8 mouse cellular contexts compared by ENCODE assay signal in the genomic region with DNA sequence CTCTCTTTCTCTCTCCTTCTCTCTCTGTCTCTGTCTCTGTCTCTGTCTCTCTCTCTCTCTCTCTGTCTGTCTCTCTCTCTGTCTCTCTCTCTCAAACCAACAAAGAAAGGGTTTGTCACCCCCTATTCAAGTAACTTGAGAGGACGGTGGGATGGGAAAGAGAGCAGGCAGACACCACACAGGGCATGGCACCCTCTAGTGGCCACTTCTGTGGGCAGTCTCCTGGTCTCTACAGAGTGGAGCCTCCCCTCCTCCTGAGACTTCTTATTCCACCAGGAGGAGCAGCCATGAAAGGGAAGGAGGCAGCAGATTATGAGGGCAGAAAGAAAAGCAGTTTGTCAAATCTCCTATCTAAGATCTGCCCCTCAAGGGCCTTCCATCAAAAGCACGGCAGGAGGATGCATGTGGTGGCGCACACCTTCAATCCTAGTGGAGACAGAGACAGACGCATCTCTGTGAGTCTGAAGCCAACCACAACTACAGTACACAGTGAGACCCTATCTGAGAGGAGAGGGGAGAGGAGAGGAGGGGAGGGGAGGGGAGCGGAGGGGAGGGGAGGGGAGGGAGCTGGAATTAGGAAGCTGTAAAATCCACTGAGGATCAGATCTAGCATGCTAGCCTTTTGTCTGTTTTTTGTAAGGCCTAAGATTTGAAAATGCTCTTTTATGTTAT.
A peak's percentile ranks its signal among the peaks of the same experiment; 100 is the strongest.
DNase-seq lines count a peak whose midpoint lies in the region; ATAC-seq and TF ChIP-seq lines count a peak whose summit lies in the region.

No protein-coding gene starts in this region.

- H3K4me2 ChIP-seq in lung, embryonic 16.5 days (ENCODE audit: low read depth, low read length), result no peak overlapping the region

- in situ Hi-C loops in ES-E14 (cut with MboI; ENCODE audit: low sequenced_read_pairs in 2 of 2, unreplicated experiment in 2 of 2), result no loop called here

- no peak overlapping the region for H3K27ac ChIP-seq in ES-E14 (ENCODE audit: insufficient read depth, low read depth, low read length, poor library complexity, severe bottlenecking)
- no peak overlapping the region for H3K27ac ChIP-seq in lung, embryonic 16.5 days (ENCODE audit: low read length)

- 48% methylated on average over 4 of the region's 5 CpGs for WGBS in lung, embryonic 16.5 days

- no peak overlapping the region for H3K9ac ChIP-seq in ES-E14 (ENCODE audit: insufficient read depth, low read depth, low read length, poor library complexity, severe bottlenecking)
- no peak overlapping the region for H3K9ac ChIP-seq in lung, embryonic 16.5 days (ENCODE audit: low read length)

- ATAC-seq in erythroid progenitor cell, adult 5-6 weeks (replicated peaks; ENCODE audit: low FRiP score, poor library complexity, severe bottlenecking), result peak; percentile 69; the same call in 1 of the 2 replicates
- peak; percentile 88 for ATAC-seq in lung, embryonic 16.5 days (ENCODE audit: low read depth)

- peaks cover 11 to 12% of the 10 kb centered on the region in 2 experiments for H3K4me1 ChIP-seq in ES-E14 (ENCODE audit: control insufficient read depth in 2 of 2, insufficient read depth in 2 of 2, low read length in 2 of 2, poor library complexity in 1 of 2)
- peaks cover 4% of the 10 kb centered on the region; the same call in 1 of the 2 replicates for H3K4me1 ChIP-seq in lung, embryonic 16.5 days (replicated peaks; ENCODE audit: control insufficient read depth, insufficient read depth, low read length)

- intact Hi-C loops in heart, postnatal 14 days (cut with DNase I), result loop anchor here (1.0 to 5.0 kb wide), 5 partner anchors 120 to 410 kb away; no protein-coding TSS in a partner anchor

- DNase-seq in ES-E14 (ENCODE audit: low read depth, low spot score), result no peak
- peak; percentile 21 to 42 for DNase-seq in adrenal gland, postnatal 4 days (ENCODE audit: low spot score in 2 of 2)
- DNase-seq in heart, postnatal 14 days, result peak; percentile 78 to 83
- DNase-seq in kidney, postnatal 4 days, result peak; percentile 89 to 91
- peak; percentile 67 for DNase-seq in ovary, postnatal 14 days (ENCODE audit: low spot score)
- peak; percentile 61 for DNase-seq in yolk sac, embryonic 10.5 days (ENCODE audit: low spot score)

- no peak overlapping the region for H3K4me3 ChIP-seq in ES-E14 (ENCODE audit: insufficient read depth in 1 of 2, low read depth in 1 of 2, low read length in 2 of 2, poor library complexity in 1 of 2, severe bottlenecking in 1 of 2)
- no peak overlapping the region for H3K4me3 ChIP-seq in lung, embryonic 16.5 days (ENCODE audit: low read length)

- no peaks in the 10 kb centered on the region for H3K9me3 ChIP-seq in ES-E14 (ENCODE audit: control insufficient read depth, insufficient read depth, low read depth, low read length)
- no peaks in the 10 kb centered on the region for H3K9me3 ChIP-seq in lung, embryonic 16.5 days (ENCODE audit: control insufficient read depth, low read length)

- no peaks in the 10 kb centered on the region for H3K27me3 ChIP-seq in lung, embryonic 16.5 days (ENCODE audit: control insufficient read depth, insufficient read depth, low read depth, low read length)

- H3K36me3 ChIP-seq in ES-E14 (ENCODE audit: control insufficient read depth, insufficient read depth, low read length, poor library complexity, severe bottlenecking), result peaks cover 2% of the 10 kb centered on the region; the same call in 1 of the 2 replicates
- peaks cover 4% of the 10 kb centered on the region; the same call in 1 of the 2 replicates for H3K36me3 ChIP-seq in lung, embryonic 16.5 days (ENCODE audit: control insufficient read depth, insufficient read depth, low read length)

TF ChIP-seq in ES-E14, 5 proteins besides CTCF, POLR2A, EP300 and RAD21:
- peak; percentile 32; the same call in 1 of the 2 replicates for TF ChIP-seq ZC3H11A (IDR thresholded peaks at IDR 0.05; ENCODE audit: borderline replicate concordance, low read depth, low read length)
- TF ChIP-seq HCFC1 (IDR thresholded peaks at IDR 0.05; ENCODE audit: borderline replicate concordance, insufficient read depth, low read length), result no peak
